Mouse (Mus musculus) spleen, adult 10 weeks (tissue): Measurements from ENCODE around the gene Sun1. TPM values are rescaled to one million over a fixed set of nuclear protein-coding genes. Genes with fewer than 3 reads are reported as not detected.

Experiments
- polyA plus RNA-seq: library from polyadenylated mRNA; stranded (reverse); fragments of 350-450 nt; fragmentation: Illumina TruSeq; extraction: RNeasy Lipid Tissue Mini Kit (QIAGEN cat#74804); gene quantifications from one replicate; pipeline ENCODE4 v1.2.3, GENCODE M21; 2015; ENCODE audit warnings: low replicate concordance; ENCODE audit not compliant: insufficient read depth

Gene Sun1
- 34.8 TPM for polyA plus RNA-seq

DNA sequence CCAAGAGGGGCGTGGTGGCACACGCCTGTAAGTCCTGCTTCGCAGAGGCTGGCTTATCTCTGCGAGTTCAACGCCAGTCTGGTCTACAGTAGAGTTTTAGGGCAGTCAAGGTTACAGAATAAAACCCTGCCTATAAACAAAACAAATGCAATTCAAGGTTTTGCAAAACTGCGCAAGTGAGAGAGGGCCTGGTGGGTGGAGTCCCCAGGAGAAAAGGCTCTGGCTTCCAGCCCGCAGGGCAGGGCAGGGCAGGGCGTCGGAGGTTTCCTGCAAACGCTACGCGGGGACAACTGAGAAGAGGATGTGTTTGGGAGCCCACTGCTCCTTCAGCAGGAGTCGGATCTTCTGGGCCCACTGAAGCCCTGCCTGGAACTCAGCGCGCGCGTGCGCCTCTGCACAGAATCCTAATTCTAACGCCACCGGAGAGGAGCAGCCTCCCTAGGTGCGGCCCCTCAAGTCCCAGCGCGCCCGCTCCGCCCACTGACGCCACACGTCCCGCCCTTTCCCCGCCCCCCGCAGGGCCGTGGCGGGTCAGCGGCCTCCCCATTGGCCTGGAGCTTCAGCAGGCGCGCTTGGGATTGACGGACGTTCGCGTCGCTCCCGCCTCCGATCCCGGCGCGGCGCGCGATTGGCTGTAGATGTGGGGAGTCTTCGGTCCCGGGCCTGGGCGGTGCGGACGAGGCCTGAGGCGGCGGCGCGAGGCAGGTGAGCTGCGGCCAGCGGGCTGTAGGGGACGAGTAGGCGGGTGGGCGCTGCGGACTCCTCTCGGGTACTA is at the start of gene Sun1:
Sun1 (plus strand) TSS at position 643 of the 775 bp plus-strand sequence.

DNA sequence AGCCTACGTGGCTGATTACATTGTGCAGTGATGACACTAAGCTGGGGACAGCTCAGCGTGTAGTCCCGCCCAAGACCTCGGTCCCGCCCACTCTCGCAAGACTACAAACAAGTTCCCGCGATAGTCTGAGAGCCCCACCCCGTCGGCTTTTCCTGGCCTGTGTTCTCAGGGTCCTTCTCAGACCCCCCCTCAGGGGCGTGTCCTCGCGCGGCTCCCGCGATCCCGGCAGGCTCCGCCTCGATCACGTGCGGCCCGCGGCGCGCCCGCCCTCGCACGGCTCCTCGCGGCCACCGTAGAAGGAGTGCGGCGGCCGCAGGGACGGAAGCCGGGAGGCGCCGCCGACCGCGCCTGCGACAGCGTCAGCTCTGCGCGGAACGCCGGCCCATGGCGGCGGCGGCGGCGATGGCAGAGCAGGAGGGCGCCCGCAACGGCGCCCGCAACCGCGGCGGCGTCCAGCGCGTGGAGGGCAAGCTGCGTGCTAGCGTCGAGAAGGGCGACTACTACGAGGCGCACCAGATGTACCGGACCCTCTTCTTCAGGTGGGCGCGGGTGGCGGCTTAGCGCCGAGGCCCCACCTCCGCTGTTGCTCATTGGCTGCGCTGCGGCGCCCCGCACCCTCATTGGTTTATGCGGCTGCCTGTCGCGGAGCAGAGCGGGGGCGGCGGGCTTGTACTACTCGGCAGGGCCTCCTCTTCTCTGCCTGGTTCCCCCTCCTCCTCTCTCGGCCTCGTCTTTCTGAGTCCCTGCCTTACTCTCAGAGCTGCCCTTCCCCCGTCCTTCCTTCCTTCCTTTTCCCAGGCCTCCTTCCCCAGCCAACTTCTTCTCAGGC is 51.9 kb downstream of the Sun1 start, which contains the start of gene Get4:
Get4 (plus strand) TSS at position 244 of the 829 bp plus-strand sequence.

Other genes starting within 250 kb of the Sun1 start
- gene Pdgfa, start 203.3 kb upstream of the Sun1 start, polyA plus RNA-seq: 3.9 TPM
- 5.1 TPM for gene Prkar1b, start 50.6 kb upstream of the Sun1 start, polyA plus RNA-seq
- 4.6 TPM for gene Dnaaf5, start 50.4 kb upstream of the Sun1 start, polyA plus RNA-seq
- gene Get4, start 51.7 kb downstream of the Sun1 start, polyA plus RNA-seq: 30.9 TPM
- 9.5 TPM for gene Adap1, start 125.0 kb downstream of the Sun1 start, polyA plus RNA-seq
- gene Cox19, start 150.8 kb downstream of the Sun1 start, polyA plus RNA-seq: 20.6 TPM
- not detected for gene Cyp2w1, start 152.0 kb downstream of the Sun1 start, polyA plus RNA-seq
- gene Gpr146, start 177.1 kb downstream of the Sun1 start, polyA plus RNA-seq: 17.8 TPM
- 2.8 TPM for gene C130050O18Rik, start 204.6 kb downstream of the Sun1 start, polyA plus RNA-seq
- gene Gper1, start 222.5 kb downstream of the Sun1 start, polyA plus RNA-seq: 0.23 TPM